Mouse (Mus musculus): Measurements from ENCODE around the gene Esp36. TPM values are rescaled to one million over a fixed set of nuclear protein-coding genes. Genes with fewer than 3 reads are reported as not detected.
"Not testable (repeated sequence)": the region's sequence is repeated elsewhere in the genome, so short reads cannot be mapped to it uniquely, and the experiment has no call there.

Gene Esp36
- not detected in 2 replicates for polyA plus RNA-seq (2014; fragmentation: Nextera tagmentation; extraction: Ambion mirVana)

GRCm38 (mm10) chr17:38420085-38420484 lies at the start of gene Esp36:
Gene Esp36, minus strand, starts transcription at chr17:38420185.
- no peaks in the 10 kb centered on the region; the same call in 1 of the 2 replicates for H3K9me3 ChIP-seq (ENCODE audit: control insufficient read depth, low read length)
- no peak within 1 kb of the TSS for H3K4me2 ChIP-seq
- H3K27ac ChIP-seq (ENCODE audit: low read depth, low read length): no peak within 1 kb of the TSS
- H3K36me3 ChIP-seq (ENCODE audit: control insufficient read depth, insufficient read depth, low read length): no peaks in the 10 kb centered on the region
- no peaks in the 10 kb centered on the region for H3K27me3 ChIP-seq (ENCODE audit: control insufficient read depth, insufficient read depth, low read length)
- no peak within 1 kb of the TSS for H3K9ac ChIP-seq (ENCODE audit: low read length)
- no peaks in the 10 kb centered on the region for H3K4me1 ChIP-seq (ENCODE audit: control insufficient read depth, insufficient read depth, low read length)
- 78% methylated on average over 2 of the region's 2 CpGs for WGBS
- no peak for ATAC-seq (ENCODE audit: low FRiP score)
- no peak within 1 kb of the TSS for H3K4me3 ChIP-seq (ENCODE audit: low read depth, low read length)
- no peak for DNase-seq (ENCODE audit: low spot score, missing footprints)

GRCm38 (mm10) chr17:38456206-38456605 lies 36.2 kb upstream of the Esp36 start:
- H3K27ac ChIP-seq (ENCODE audit: low read depth, low read length); ATAC-seq (ENCODE audit: low FRiP score); H3K27me3 ChIP-seq (ENCODE audit: control insufficient read depth, insufficient read depth, low read length); DNase-seq (ENCODE audit: low spot score, missing footprints); H3K9me3 ChIP-seq (ENCODE audit: control insufficient read depth, low read length); H3K36me3 ChIP-seq (ENCODE audit: control insufficient read depth, insufficient read depth, low read length); H3K4me1 ChIP-seq (ENCODE audit: control insufficient read depth, insufficient read depth, low read length); H3K4me2 ChIP-seq; H3K9ac ChIP-seq (ENCODE audit: low read length); H3K4me3 ChIP-seq (ENCODE audit: low read depth, low read length): not testable (repeated sequence)

GRCm38 (mm10) chr17:38450688-38451087 lies 30.7 kb upstream of the Esp36 start:
- DNase-seq (ENCODE audit: low spot score, missing footprints) (no peak), ATAC-seq (ENCODE audit: low FRiP score) (no peak)
- H3K9ac ChIP-seq (ENCODE audit: low read length): no peak overlapping the region
- H3K4me3 ChIP-seq (ENCODE audit: low read depth, low read length): no peak overlapping the region
- WGBS: 89% methylated on average over 2 of the region's 2 CpGs
- no peak overlapping the region for H3K27ac ChIP-seq (ENCODE audit: low read depth, low read length)
- H3K4me1 ChIP-seq (ENCODE audit: control insufficient read depth, insufficient read depth, low read length): no peaks in the 10 kb centered on the region
- H3K27me3 ChIP-seq (ENCODE audit: control insufficient read depth, insufficient read depth, low read length): no peaks in the 10 kb centered on the region
- H3K9me3 ChIP-seq (ENCODE audit: control insufficient read depth, low read length): peaks cover 3% of the 10 kb centered on the region; the same call in 1 of the 2 replicates
- H3K36me3 ChIP-seq (ENCODE audit: control insufficient read depth, insufficient read depth, low read length): no peaks in the 10 kb centered on the region
- no peak overlapping the region for H3K4me2 ChIP-seq

GRCm38 (mm10) chr17:38406135-38406534 lies 13.8 kb downstream of the Esp36 start:
- H3K27ac ChIP-seq (ENCODE audit: low read depth, low read length): no peak overlapping the region
- no peak overlapping the region for H3K4me3 ChIP-seq (ENCODE audit: low read depth, low read length)
- H3K4me1 ChIP-seq (ENCODE audit: control insufficient read depth, insufficient read depth, low read length): no peaks in the 10 kb centered on the region
- H3K27me3 ChIP-seq (ENCODE audit: control insufficient read depth, insufficient read depth, low read length): no peaks in the 10 kb centered on the region
- ATAC-seq (ENCODE audit: low FRiP score) (no peak), DNase-seq (ENCODE audit: low spot score, missing footprints) (no peak)
- 75% methylated on average over 3 of the region's 3 CpGs for WGBS
- no peak overlapping the region for H3K9ac ChIP-seq (ENCODE audit: low read length)
- H3K9me3 ChIP-seq (ENCODE audit: control insufficient read depth, low read length): no peaks in the 10 kb centered on the region; the same call in 1 of the 2 replicates
- no peak overlapping the region for H3K4me2 ChIP-seq
- H3K36me3 ChIP-seq (ENCODE audit: control insufficient read depth, insufficient read depth, low read length): no peaks in the 10 kb centered on the region

- WGBS: 72% methylated on average over 2 of the region's 2 CpGs
These were observed 28.2 kb downstream of the Esp36 start for GRCm38 (mm10) chr17:38391821-38392220.

More at GRCm38 (mm10) chr17:38391821-38392220, 28.2 kb downstream of the Esp36 start:
- Histone ChIP-seq H3K9ac (ENCODE audit: low read length) (no peak overlapping the region), H3K4me3 (ENCODE audit: low read depth, low read length) (no peak overlapping the region), H3K4me1 (ENCODE audit: control insufficient read depth, insufficient read depth, low read length) (no peaks in the 10 kb centered on the region), H3K4me2 (no peak overlapping the region), H3K27me3 (ENCODE audit: control insufficient read depth, insufficient read depth, low read length) (no peaks in the 10 kb centered on the region), H3K36me3 (ENCODE audit: control insufficient read depth, insufficient read depth, low read length) (no peaks in the 10 kb centered on the region), H3K9me3 (ENCODE audit: control insufficient read depth, low read length) (no peaks in the 10 kb centered on the region; the same call in 1 of the 2 replicates), H3K27ac (ENCODE audit: low read depth, low read length) (no peak overlapping the region)
- DNase-seq (ENCODE audit: low spot score, missing footprints): no peak
- ATAC-seq (ENCODE audit: low FRiP score): no peak

Other genes starting within 250 kb of the Esp36 start
- gene Olfr134, start 248.8 kb downstream of the Esp36 start, polyA plus RNA-seq (2014; fragmentation: Nextera tagmentation; extraction: Ambion mirVana): not detected in 2 replicates
- not detected in 2 replicates for gene Olfr135, start 215.8 kb downstream of the Esp36 start, polyA plus RNA-seq (2014; fragmentation: Nextera tagmentation; extraction: Ambion mirVana)
- not detected in 2 replicates for gene Olfr138, start 159.2 kb downstream of the Esp36 start, polyA plus RNA-seq (2014; fragmentation: Nextera tagmentation; extraction: Ambion mirVana)
- not detected in 2 replicates for gene Olfr137, start 112.6 kb downstream of the Esp36 start, polyA plus RNA-seq (2014; fragmentation: Nextera tagmentation; extraction: Ambion mirVana)
- not detected in 2 replicates for gene Olfr136, start 90.4 kb downstream of the Esp36 start, polyA plus RNA-seq (2014; fragmentation: Nextera tagmentation; extraction: Ambion mirVana)
- gene Esp34, start 134.0 kb upstream of the Esp36 start, polyA plus RNA-seq (2014; fragmentation: Nextera tagmentation; extraction: Ambion mirVana): not detected in 2 replicates
- gene Esp31, start 219.3 kb upstream of the Esp36 start, polyA plus RNA-seq (2014; fragmentation: Nextera tagmentation; extraction: Ambion mirVana): not detected in 2 replicates

Measured in midbrain, embryonic 11.5 days (tissue).